Mouse (Mus musculus) lung, embryonic 15.5 days (tissue): ENCODE results near the gene Galnt6. TPM values are rescaled to one million over a fixed set of nuclear protein-coding genes. Genes with fewer than 3 reads are reported as not detected.
A peak's percentile ranks its signal among the peaks of the same experiment; 100 is the strongest.

Experiments used
- ATAC-seq: fragments of 200-750 bp; cut with Nextera tagmentation; 2 replicates; pipeline ENCODE4 v1.8.0; 2017; ENCODE audit warnings: moderate number of reproducible peaks, borderline replicate concordance; ENCODE audit not compliant: low FRiP score, low TSS enrichment; ENCODE audit errors: extremely low read depth
- H3K27ac ChIP-seq: fragments of 300-500 bp; sonication (generic); 2 replicates; pipeline ENCODE4 v1.5.1; 2015; ENCODE audit warnings: moderate library complexity, mild to moderate bottlenecking, inconsistent platforms
- H3K27me3 ChIP-seq: fragments of 300-500 bp; sonication (generic); 2 replicates; pipeline ENCODE4 v1.6.1; 2015; ENCODE audit warnings: inconsistent platforms
- H3K36me3 ChIP-seq: fragments of 300-500 bp; sonication (generic); 2 replicates; pipeline ENCODE4 v1.6.1; 2015; ENCODE audit warnings: inconsistent platforms
- H3K4me1 ChIP-seq: fragments of 300-500 bp; sonication (generic); 2 replicates; pipeline ENCODE4 v1.6.1; 2015; ENCODE audit warnings: inconsistent platforms
- H3K4me2 ChIP-seq: fragments of 300-500 bp; sonication (generic); 2 replicates; pipeline ENCODE4 v1.6.1; 2015; ENCODE audit warnings: inconsistent platforms, mild to moderate bottlenecking, moderate library complexity
- H3K4me3 ChIP-seq: fragments of 300-500 bp; sonication (generic); 2 replicates; pipeline ENCODE4 v1.5.1; 2015; ENCODE audit warnings: mild to moderate bottlenecking, inconsistent platforms
- H3K9ac ChIP-seq: fragments of 300-500 bp; sonication (generic); 2 replicates; pipeline ENCODE4 v1.6.1; 2015; ENCODE audit warnings: inconsistent platforms
- H3K9me3 ChIP-seq: fragments of 300-500 bp; sonication (generic); 2 replicates; pipeline ENCODE4 v1.6.1; 2016; ENCODE audit warnings: inconsistent platforms
- WGBS: fragments of 180-500 bp; shearing (Covaris S2); methylation state at CpG from one replicate; pipeline ENCODE4 v1.1.7; 2015; 5-methylcytosine and 5-hydroxymethylcytosine counted together
- polyA plus RNA-seq: library from polyadenylated mRNA; unstranded; fragments of >200 nt; fragmentation: Nextera tagmentation; extraction: Ambion mirVana; gene quantifications from 2 replicates; pipeline ENCODE4 v1.2.1, GENCODE M21; 2015

Galnt6 gene
- polyA plus RNA-seq, 1 experiment from 2014 or later: 0.61 TPM

- Histone ChIP-seq H3K27ac (no peak overlapping the region), H3K36me3 (no peaks in the 10 kb centered on the region), H3K4me1 (peaks cover 10% of the 10 kb centered on the region), H3K9ac (no peak overlapping the region), H3K4me2 (no peak overlapping the region), H3K4me3 (no peak overlapping the region), H3K27me3 (peaks cover 46% of the 10 kb centered on the region), H3K9me3 (no peaks in the 10 kb centered on the region)
- ATAC-seq: peak; percentile 29; the same call in 1 of the 2 replicates
- 14% methylated on average over 5 of the region's 5 CpGs for WGBS
These were observed 3.4 kb upstream of the Galnt6 start for GRCm38 (mm10) chr15:100732580-100732979.

GRCm38 (mm10) chr15:100731081-100731480 lies 1.9 kb upstream of the Galnt6 start:
- WGBS: 29% methylated on average over 9 of the region's 9 CpGs
- no peak for ATAC-seq
- H3K27me3 ChIP-seq: peaks cover 52% of the 10 kb centered on the region

GRCm38 (mm10) chr15:100728586-100728985 lies 590 bp downstream of the Galnt6 start:
- Histone ChIP-seq H3K4me3 (peak overlapping the region; percentile 29), H3K27me3 (peaks cover 57% of the 10 kb centered on the region), H3K9me3 (no peaks in the 10 kb centered on the region), H3K4me1 (peaks cover 10% of the 10 kb centered on the region), H3K9ac (no peak overlapping the region), H3K4me2 (peak overlapping the region; percentile 53), H3K27ac (no peak overlapping the region), H3K36me3 (no peaks in the 10 kb centered on the region)
- no peak for ATAC-seq
- WGBS: 36% methylated on average over 9 of the region's 9 CpGs

More at GRCm38 (mm10) chr15:100731081-100731480, 1.9 kb upstream of the Galnt6 start:
- Histone ChIP-seq H3K4me3 (no peak overlapping the region), H3K9ac (no peak overlapping the region), H3K4me1 (peaks cover 10% of the 10 kb centered on the region), H3K4me2 (no peak overlapping the region), H3K36me3 (no peaks in the 10 kb centered on the region), H3K27ac (no peak overlapping the region), H3K9me3 (no peaks in the 10 kb centered on the region)

- H3K4me1 ChIP-seq: peaks cover 10% of the 10 kb centered on the region
- H3K4me3 ChIP-seq: no peak overlapping the region
- ATAC-seq: no peak
- H3K27me3 ChIP-seq: peaks cover 57% of the 10 kb centered on the region
- WGBS: 76% methylated on average over 11 of the region's 11 CpGs
- H3K36me3 ChIP-seq: no peaks in the 10 kb centered on the region
- no peak overlapping the region for H3K27ac ChIP-seq
- no peak overlapping the region for H3K4me2 ChIP-seq
- H3K9me3 ChIP-seq: no peaks in the 10 kb centered on the region
- H3K9ac ChIP-seq: no peak overlapping the region
These were observed 1.3 kb downstream of the Galnt6 start for GRCm38 (mm10) chr15:100727834-100728233.

GRCm38 (mm10) chr15:100726721-100727120 lies 2.5 kb downstream of the Galnt6 start:
- no peak overlapping the region for H3K9ac ChIP-seq
- no peak overlapping the region for H3K4me2 ChIP-seq
- 83% methylated on average over 11 of the region's 11 CpGs for WGBS
- H3K4me1 ChIP-seq: peaks cover 10% of the 10 kb centered on the region
- no peak for ATAC-seq
- no peak overlapping the region for H3K4me3 ChIP-seq
- H3K27me3 ChIP-seq: peaks cover 53% of the 10 kb centered on the region
- H3K36me3 ChIP-seq: no peaks in the 10 kb centered on the region
- H3K27ac ChIP-seq: no peak overlapping the region
- H3K9me3 ChIP-seq: no peaks in the 10 kb centered on the region

- WGBS: 37% methylated on average over 14 of the region's 14 CpGs
- H3K9ac ChIP-seq: no peak overlapping the region
- H3K4me2 ChIP-seq: no peak overlapping the region
- H3K4me1 ChIP-seq: no peaks in the 10 kb centered on the region
- H3K9me3 ChIP-seq: no peaks in the 10 kb centered on the region
- no peak overlapping the region for H3K27ac ChIP-seq
- no peak overlapping the region for H3K4me3 ChIP-seq
- peaks cover 21% of the 10 kb centered on the region for H3K27me3 ChIP-seq
- ATAC-seq: no peak
- no peaks in the 10 kb centered on the region for H3K36me3 ChIP-seq
These were observed 5.7 kb downstream of the Galnt6 start for GRCm38 (mm10) chr15:100723505-100723904.

GRCm38 (mm10) chr15:100722564-100722963 lies 6.6 kb downstream of the Galnt6 start:
- Histone ChIP-seq H3K36me3 (no peaks in the 10 kb centered on the region), H3K4me2 (no peak overlapping the region), H3K27ac (no peak overlapping the region), H3K9me3 (no peaks in the 10 kb centered on the region), H3K4me1 (no peaks in the 10 kb centered on the region), H3K9ac (no peak overlapping the region), H3K27me3 (peaks cover 11% of the 10 kb centered on the region; the same call in 1 of the 2 replicates), H3K4me3 (no peak overlapping the region)
- ATAC-seq: no peak
- WGBS: 57% methylated on average over 6 of the region's 6 CpGs

- Histone ChIP-seq H3K27ac (no peak overlapping the region), H3K27me3 (peaks cover 6% of the 10 kb centered on the region; the same call in 1 of the 2 replicates), H3K4me3 (no peak overlapping the region), H3K36me3 (no peaks in the 10 kb centered on the region), H3K9me3 (no peaks in the 10 kb centered on the region), H3K4me1 (no peaks in the 10 kb centered on the region), H3K9ac (no peak overlapping the region), H3K4me2 (no peak overlapping the region)
- 25% methylated on average over 4 of the region's 4 CpGs for WGBS
- ATAC-seq: no peak
These were observed 7.2 kb downstream of the Galnt6 start for GRCm38 (mm10) chr15:100722026-100722425.

GRCm38 (mm10) chr15:100721445-100721844 lies 7.7 kb downstream of the Galnt6 start:
- Histone ChIP-seq H3K9ac (no peak overlapping the region), H3K27me3 (peaks cover 5% of the 10 kb centered on the region; the same call in 1 of the 2 replicates), H3K27ac (no peak overlapping the region), H3K36me3 (no peaks in the 10 kb centered on the region), H3K4me2 (no peak overlapping the region), H3K4me3 (no peak overlapping the region), H3K9me3 (no peaks in the 10 kb centered on the region), H3K4me1 (no peaks in the 10 kb centered on the region)
- WGBS: 81% methylated on average over 5 of the region's 5 CpGs
- no peak for ATAC-seq

GRCm38 (mm10) chr15:100720066-100720465 lies 9.1 kb downstream of the Galnt6 start:
- Histone ChIP-seq H3K4me2 (no peak overlapping the region), H3K36me3 (no peaks in the 10 kb centered on the region), H3K27me3 (peaks cover 5% of the 10 kb centered on the region; the same call in 1 of the 2 replicates), H3K27ac (no peak overlapping the region), H3K9me3 (no peaks in the 10 kb centered on the region), H3K4me3 (no peak overlapping the region), H3K4me1 (no peaks in the 10 kb centered on the region), H3K9ac (no peak overlapping the region)
- no peak for ATAC-seq
- WGBS: 82% methylated on average over 10 of the region's 10 CpGs

GRCm38 (mm10) chr15:100719217-100719616 lies 10.0 kb downstream of the Galnt6 start:
- WGBS: 95% methylated on average over 5 of the region's 5 CpGs
- Histone ChIP-seq H3K36me3 (no peaks in the 10 kb centered on the region), H3K27me3 (peaks cover 5% of the 10 kb centered on the region; the same call in 1 of the 2 replicates), H3K27ac (no peak overlapping the region), H3K4me2 (no peak overlapping the region), H3K9ac (no peak overlapping the region), H3K9me3 (no peaks in the 10 kb centered on the region), H3K4me1 (no peaks in the 10 kb centered on the region), H3K4me3 (no peak overlapping the region)
- ATAC-seq: no peak

- no peaks in the 10 kb centered on the region for H3K36me3 ChIP-seq
- no peak overlapping the region for H3K4me2 ChIP-seq
- no peak for ATAC-seq
- H3K9ac ChIP-seq: no peak overlapping the region
- no peak overlapping the region for H3K4me3 ChIP-seq
- WGBS: 77% methylated on average over 11 of the region's 11 CpGs
- no peaks in the 10 kb centered on the region for H3K4me1 ChIP-seq
- no peak overlapping the region for H3K27ac ChIP-seq
- peaks cover under 1% of the 10 kb centered on the region; the same call in 1 of the 2 replicates for H3K27me3 ChIP-seq
- H3K9me3 ChIP-seq: no peaks in the 10 kb centered on the region
These were observed 10.6 kb downstream of the Galnt6 start for GRCm38 (mm10) chr15:100718572-100718971.

- Histone ChIP-seq H3K4me1 (no peaks in the 10 kb centered on the region), H3K27me3 (no peaks in the 10 kb centered on the region), H3K4me3 (no peak overlapping the region), H3K9me3 (no peaks in the 10 kb centered on the region), H3K36me3 (no peaks in the 10 kb centered on the region), H3K9ac (no peak overlapping the region), H3K4me2 (no peak overlapping the region), H3K27ac (no peak overlapping the region)
- ATAC-seq: no peak
- 68% methylated on average over 6 of the region's 6 CpGs for WGBS
These were observed 11.2 kb downstream of the Galnt6 start for GRCm38 (mm10) chr15:100717933-100718332.
